Mouse (Mus musculus) bone marrow macrophage, adult 2 months (primary cell): ENCODE measurements around the gene Cdadc1. TPM values are rescaled to one million over a fixed set of nuclear protein-coding genes. Genes with fewer than 3 reads are reported as not detected.
"Not testable (repeated sequence)": the region's sequence is repeated elsewhere in the genome, so short reads cannot be mapped to it uniquely, and the experiment has no call there.

Experiments used
- H3K27ac ChIP-seq: 2 replicates; pipeline ENCODE4 v1.5.1; 2012; ENCODE audit warnings: low read depth, low read length; ENCODE audit not compliant: insufficient read depth
- H3K4me1 ChIP-seq: 2 replicates; pipeline ENCODE4 v1.6.1; 2012; ENCODE audit warnings: low read length; ENCODE audit not compliant: control insufficient read depth, insufficient read depth
- H3K4me3 ChIP-seq: 2 replicates; pipeline ENCODE4 v1.5.1; 2012; ENCODE audit warnings: mild to moderate bottlenecking, low read length, moderate library complexity; ENCODE audit not compliant: insufficient read depth
- CTCF ChIP-seq: IDR thresholded peaks from 2 replicates; pipeline ENCODE4 v1.5.1; 2012; ENCODE audit warnings: low read depth, mild to moderate bottlenecking, low read length, moderate library complexity
- POLR2A ChIP-seq: IDR thresholded peaks from 2 replicates; pipeline ENCODE4 v1.6.1; 2012; ENCODE audit warnings: mild to moderate bottlenecking, low read depth, low read length, borderline replicate concordance
- polyA plus RNA-seq: library from polyadenylated mRNA; stranded (reverse); fragments of >200 nt; gene quantifications from 2 replicates; pipeline ENCODE4 v1.2.4, GENCODE M21; 2012; ENCODE audit not compliant: missing spikeins, insufficient read depth, insufficient read length

Cdadc1 gene
- polyA plus RNA-seq, 1 experiment = 29.4 TPM

GRCm38 (mm10) chr14:59632067-59632466, 34.3 kb upstream of the Cdadc1 start:
- no peak overlapping the region for H3K27ac ChIP-seq
- H3K4me3 ChIP-seq = no peak overlapping the region
- no peaks in the 10 kb centered on the region for H3K4me1 ChIP-seq
- TF ChIP-seq CTCF = no peak
- no peak for TF ChIP-seq POLR2A

GRCm38 (mm10) chr14:59630096-59630495, 32.3 kb upstream of the Cdadc1 start:
- TF ChIP-seq CTCF = no peak
- no peak for TF ChIP-seq POLR2A
- no peak overlapping the region for H3K27ac ChIP-seq
- H3K4me3 ChIP-seq = no peak overlapping the region

DNA sequence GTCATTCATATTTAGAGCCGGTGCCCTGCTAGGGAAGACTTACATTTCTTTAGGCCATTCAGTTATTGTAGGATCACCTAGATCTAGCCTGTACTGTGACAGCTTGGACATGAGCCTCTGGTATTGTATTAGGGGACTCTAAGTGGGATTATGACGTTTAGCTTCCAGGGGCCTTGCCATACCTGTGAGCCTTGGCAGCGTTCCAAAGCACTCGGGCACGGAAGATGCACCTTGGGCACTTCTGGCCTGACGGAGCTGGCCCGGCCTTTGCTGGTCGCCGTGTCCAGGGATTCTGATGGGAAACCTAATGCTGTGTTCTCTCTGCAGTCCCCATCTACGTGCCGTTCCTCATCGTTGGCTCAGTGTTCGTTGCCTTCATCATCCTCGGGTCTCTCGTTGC, 31.5 kb upstream of the Cdadc1 start:
- no peak overlapping the region for H3K27ac ChIP-seq
- no peak overlapping the region for H3K4me3 ChIP-seq
- TF ChIP-seq CTCF (no peak), POLR2A (no peak)
- no peaks in the 10 kb centered on the region for H3K4me1 ChIP-seq

More at GRCm38 (mm10) chr14:59630096-59630495, 32.3 kb upstream of the Cdadc1 start:
- no peaks in the 10 kb centered on the region for H3K4me1 ChIP-seq

- TF ChIP-seq POLR2A = no peak
- no peak for TF ChIP-seq CTCF
- Histone ChIP-seq H3K4me3 (no peak overlapping the region), H3K4me1 (no peaks in the 10 kb centered on the region), H3K27ac (no peak overlapping the region)
These were observed 30.1 kb upstream of the Cdadc1 start for GRCm38 (mm10) chr14:59627823-59628222.

DNA sequence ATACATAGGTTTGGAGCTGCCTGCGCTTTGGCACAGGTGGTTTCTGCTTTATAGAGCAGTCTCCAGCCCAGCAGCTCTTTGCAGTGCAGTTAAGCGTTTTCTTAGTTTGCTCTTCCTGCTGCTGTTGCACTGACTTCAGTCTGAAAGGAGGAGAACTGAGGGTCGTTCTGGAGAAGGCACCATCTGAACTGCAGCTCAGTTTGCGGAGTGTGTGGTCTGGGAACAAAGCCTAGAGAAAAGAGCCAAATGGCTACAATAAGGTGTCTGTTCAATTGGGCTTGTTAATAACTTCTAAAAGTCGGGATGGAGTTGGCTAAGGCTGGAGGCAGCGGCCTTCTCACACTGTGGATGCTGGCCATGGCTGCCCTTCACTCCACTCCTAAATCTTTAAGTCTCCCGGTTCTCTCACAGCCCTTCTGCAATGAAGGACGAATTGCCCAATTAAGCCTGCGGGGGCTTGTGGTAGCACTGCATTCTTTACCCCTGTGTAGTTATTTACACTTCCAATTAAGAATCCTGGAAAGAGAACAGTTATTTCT, 29.5 kb upstream of the Cdadc1 start:
- no peak overlapping the region for H3K4me3 ChIP-seq
- H3K4me1 ChIP-seq = no peaks in the 10 kb centered on the region
- TF ChIP-seq CTCF = no peak
- TF ChIP-seq POLR2A = no peak

DNA sequence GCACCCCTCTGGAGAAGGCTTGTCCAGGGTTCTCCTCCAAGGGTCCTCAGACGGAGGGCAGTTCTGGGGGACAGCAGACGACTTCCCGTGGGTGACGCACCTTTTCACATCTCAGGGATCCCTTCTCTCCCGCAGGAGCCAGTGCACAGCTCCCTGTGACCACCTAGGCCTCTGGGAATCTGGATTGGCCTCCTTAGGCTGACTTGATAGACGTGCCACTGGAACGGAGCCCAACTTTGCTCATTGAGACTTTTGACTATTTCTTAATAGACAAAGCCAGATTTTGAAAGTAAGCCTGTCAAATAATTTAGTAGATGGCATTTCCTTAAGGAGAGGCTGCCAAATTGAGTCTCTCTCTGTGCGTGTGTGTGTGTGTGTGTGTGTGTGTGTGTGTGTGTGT, 29.0 kb upstream of the Cdadc1 start:
- TF ChIP-seq CTCF (no peak), POLR2A (no peak)
- Histone ChIP-seq H3K4me3 (no peak overlapping the region), H3K4me1 (no peaks in the 10 kb centered on the region), H3K27ac (no peak overlapping the region)

More for the DNA sequence above, 29.5 kb upstream of the Cdadc1 start:
- no peak overlapping the region for H3K27ac ChIP-seq

DNA sequence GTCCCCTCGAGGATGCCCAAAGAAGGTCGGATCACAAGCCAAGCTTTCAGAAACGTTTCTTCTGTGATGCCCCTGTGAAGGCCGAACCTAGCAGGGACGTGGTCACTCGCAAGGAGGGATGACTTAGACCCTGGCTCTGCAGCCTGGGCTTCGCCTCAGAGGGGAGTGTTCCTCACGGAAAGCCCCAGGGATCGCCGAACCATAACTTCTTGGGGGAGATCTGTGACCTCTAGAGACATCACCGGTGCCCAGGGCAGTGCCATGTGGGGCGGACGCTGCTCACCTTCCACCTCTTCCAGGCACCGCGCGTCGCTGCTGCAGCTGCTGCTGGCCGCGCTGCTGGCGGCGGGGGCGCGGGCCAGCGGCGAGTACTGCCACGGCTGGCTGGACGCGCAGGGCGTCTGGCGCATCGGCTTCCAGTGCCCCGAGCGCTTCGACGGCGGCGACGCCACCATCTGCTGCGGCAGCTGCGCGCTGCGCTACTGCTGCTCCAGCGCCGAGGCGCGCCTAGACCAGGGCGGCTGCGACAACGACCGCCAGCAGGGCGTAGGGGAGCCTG, 28.1 kb upstream of the Cdadc1 start:
- H3K27ac ChIP-seq = no peak overlapping the region
- H3K4me3 ChIP-seq = no peak overlapping the region
- H3K4me1 ChIP-seq = no peaks in the 10 kb centered on the region
- no peak for TF ChIP-seq POLR2A
- TF ChIP-seq CTCF = no peak

DNA sequence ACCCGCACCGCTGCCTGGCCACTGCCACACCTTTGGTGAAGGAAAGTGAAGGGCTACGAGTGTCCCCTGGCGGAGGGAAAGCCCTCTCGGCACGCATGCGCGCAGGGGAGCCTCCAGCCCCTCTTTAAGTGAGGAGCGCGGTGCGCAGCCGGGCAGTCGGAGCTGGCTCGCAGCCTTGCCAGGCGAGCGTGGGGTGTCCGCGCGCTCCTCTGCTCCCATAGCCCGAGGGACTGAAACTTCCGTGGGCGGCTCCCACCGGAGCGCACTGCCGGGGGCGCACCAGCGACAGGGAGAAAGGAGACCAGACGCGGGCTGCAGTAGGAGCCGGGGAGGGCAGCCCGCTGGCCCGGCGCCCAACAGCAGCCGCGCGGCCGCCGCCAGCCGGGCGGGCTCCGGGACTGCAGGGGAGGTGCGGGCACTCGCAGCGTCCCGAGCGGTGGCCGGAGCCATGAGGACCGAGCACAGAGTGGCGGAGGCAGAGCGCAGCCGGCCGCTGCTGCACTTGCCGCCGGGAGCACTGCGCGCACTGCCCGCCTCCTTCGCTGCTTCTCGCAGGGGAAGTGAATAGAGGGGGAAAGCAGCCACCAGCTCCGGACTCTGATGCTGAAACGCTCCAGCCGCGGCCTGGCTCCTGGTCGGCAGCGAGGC, 27.5 kb upstream of the Cdadc1 start, which contains the start of gene Shisa2:
TSS of gene Shisa2 (plus strand) at position 151 of the 648 bp plus-strand sequence.
- TF ChIP-seq CTCF = no peak
- TF ChIP-seq POLR2A = no peak
- Histone ChIP-seq H3K27ac (no peak within 1 kb of the TSS), H3K4me3 (peak within 1 kb of the TSS; percentile 39), H3K4me1 (no peaks in the 10 kb centered on the region)

DNA sequence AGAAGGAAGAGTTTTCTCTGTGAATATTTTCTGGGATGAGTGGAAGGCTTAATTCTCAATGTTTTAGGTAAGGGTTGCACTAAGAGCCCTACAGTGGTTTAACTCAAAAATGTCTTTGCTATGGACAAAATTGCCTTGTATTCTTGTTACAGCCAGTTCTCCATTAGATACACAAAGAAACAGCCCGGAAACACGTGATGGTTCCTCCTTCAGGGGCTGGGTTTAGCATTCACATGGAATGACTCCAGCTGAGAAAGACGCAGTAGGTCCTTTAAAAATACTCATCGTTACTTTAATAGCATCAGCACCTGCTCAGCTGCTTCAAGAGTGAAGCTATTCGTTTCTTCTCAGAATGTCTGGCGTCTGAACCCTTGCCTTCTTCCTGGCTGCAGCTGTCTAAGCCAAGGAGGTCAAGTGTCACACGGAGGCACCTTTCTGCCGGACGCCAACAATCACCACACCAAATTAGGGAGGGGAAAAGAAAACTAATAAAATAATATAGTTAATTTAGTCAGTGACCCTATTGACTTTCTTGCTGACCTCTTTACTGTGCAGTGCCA, 26.6 kb upstream of the Cdadc1 start:
- no peak for TF ChIP-seq POLR2A
- no peak for TF ChIP-seq CTCF
- Histone ChIP-seq H3K4me1 (no peaks in the 10 kb centered on the region), H3K4me3 (no peak overlapping the region), H3K27ac (no peak overlapping the region)

- TF ChIP-seq CTCF = no peak
- Histone ChIP-seq H3K4me3 (no peak overlapping the region), H3K27ac (no peak overlapping the region), H3K4me1 (no peaks in the 10 kb centered on the region)
These were observed 19.0 kb upstream of the Cdadc1 start for GRCm38 (mm10) chr14:59616802-59617201.

DNA sequence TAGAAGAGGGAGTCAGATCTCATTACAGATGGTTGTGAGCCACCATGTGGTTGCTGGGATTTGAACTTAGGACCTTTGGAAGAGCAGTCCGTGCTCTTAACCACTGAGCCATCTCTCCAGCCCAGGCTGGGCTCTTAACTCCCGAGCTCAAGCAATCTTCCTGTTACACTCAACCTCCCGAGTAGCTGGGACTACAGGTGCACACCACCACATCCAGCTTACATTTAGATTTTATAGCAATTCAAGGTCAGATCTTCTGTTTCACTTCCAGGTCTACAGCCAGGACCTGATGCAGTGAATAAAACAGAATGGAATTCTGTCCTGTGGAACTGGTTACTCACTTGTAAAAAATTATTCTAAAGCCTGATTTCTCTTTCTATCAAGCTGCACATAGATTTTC, 16.4 kb upstream of the Cdadc1 start:
- not testable (repeated sequence) for H3K4me1 ChIP-seq, H3K4me3 ChIP-seq, H3K27ac ChIP-seq
